Mouse (Mus musculus): Measurements from ENCODE around the gene Hoxd4.

- TF ChIP-seq POLR2A (IDR thresholded peaks at IDR 0.05; ENCODE audit: low read depth, low read length) (no peak), CTCF (conservative IDR thresholded peaks at IDR 0.05; ENCODE audit: insufficient read depth, insufficient read length, low read depth, low read length) (no peak)
These were observed 16.0 kb downstream of the Hoxd4 start for GRCm38 (mm10) chr2:74727640-74728302.
